Mouse (Mus musculus) liver, embryonic 14.5 days (tissue): ENCODE results near the gene Rnf39.

ENCODE experiments used
- CTCF ChIP-seq: IDR thresholded peaks from 2 replicates; pipeline ENCODE4 v1.5.1; 2016; ENCODE audit warnings: antibody characterized with exemption, low read depth, control low read depth
- EP300 ChIP-seq: IDR thresholded peaks from 2 replicates; pipeline ENCODE4 v1.6.1; 2016; ENCODE audit warnings: antibody characterized with exemption, low read depth

DNA sequence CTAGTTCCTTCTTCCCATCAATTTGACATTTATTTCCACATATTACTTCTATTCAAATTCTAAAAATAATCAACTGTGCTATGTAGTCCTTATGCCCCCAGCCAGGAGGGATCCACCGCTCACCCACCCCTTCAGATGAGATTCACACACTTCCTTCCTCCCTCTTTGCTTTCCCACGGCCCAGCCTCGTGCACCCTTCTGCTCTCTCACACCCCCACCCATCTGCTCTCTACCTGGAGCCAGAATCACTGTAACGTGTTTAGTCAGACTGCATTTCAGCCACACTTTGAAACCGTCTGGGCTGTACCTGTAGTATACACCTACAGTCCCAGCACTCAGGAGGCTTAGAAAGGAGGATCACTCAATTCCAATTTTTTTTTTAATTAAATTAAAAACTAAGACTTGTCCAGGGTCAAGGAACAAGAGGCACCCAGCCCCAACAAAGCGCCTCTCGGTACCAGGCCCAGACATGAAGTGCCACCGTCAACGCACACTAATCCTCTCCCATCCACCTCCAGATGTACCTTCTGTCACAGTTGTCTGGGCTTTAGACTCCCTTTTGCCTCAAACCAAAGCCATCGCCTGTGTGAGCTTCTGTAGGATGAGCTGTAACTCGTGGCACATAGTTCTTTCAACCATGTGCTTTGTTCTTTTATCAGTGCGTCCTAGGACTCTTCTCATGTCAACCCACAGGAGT, 13.3 kb upstream of the Rnf39 start:
- no peak for TF ChIP-seq CTCF
- no peak for TF ChIP-seq EP300
